Mouse (Mus musculus) Muller cell, postnatal 12 days (primary cell): ENCODE data around the gene Rnf133.

ENCODE experiments used
- DNase-seq: peaks from one replicate; pipeline ENCODE4 v3.0.0-alpha.2; 2015; ENCODE audit errors: inconsistent ontology term

Gene Rnf133

GRCm38 (mm10) chr6:23650205-23650604, at the start of gene Rnf133:
Gene Rnf133 (minus strand): TSS chr6:23650305.
- DNase-seq: no peak

GRCm38 (mm10) chr6:23678172-23678571, 28.1 kb upstream of the Rnf133 start:
- no peak for DNase-seq

- DNase-seq: no peak
These were observed 4.9 kb upstream of the Rnf133 start, which contains the start of gene Rnf148 for GRCm38 (mm10) chr6:23655036-23655435. Gene Rnf148 (minus strand): TSS chr6:23655136.

- peak; percentile 5 for DNase-seq
These were observed 1.4 kb downstream of the Rnf133 start for GRCm38 (mm10) chr6:23648732-23649131.

GRCm38 (mm10) chr6:23647627-23648247, 2.4 kb downstream of the Rnf133 start:
- DNase-seq: peak; percentile 79

GRCm38 (mm10) chr6:23637081-23637480, 13.0 kb downstream of the Rnf133 start:
- peak; percentile 86 for DNase-seq

- DNase-seq: no peak
These were observed 14.9 kb downstream of the Rnf133 start for GRCm38 (mm10) chr6:23635208-23635607.

GRCm38 (mm10) chr6:23634016-23634415, 16.1 kb downstream of the Rnf133 start:
- no peak for DNase-seq

GRCm38 (mm10) chr6:23630465-23630864, 19.6 kb downstream of the Rnf133 start:
- no peak for DNase-seq
